Mouse (Mus musculus) brain, embryonic 18.5 days (tissue): ENCODE data around the gene Rhbg.

ENCODE experiments used
- DNase-seq: peaks from one replicate; pipeline ENCODE4 v3.0.0-alpha.2; 2012; ENCODE audit warnings: low read depth, low spot score

The Rhbg gene

DNA sequence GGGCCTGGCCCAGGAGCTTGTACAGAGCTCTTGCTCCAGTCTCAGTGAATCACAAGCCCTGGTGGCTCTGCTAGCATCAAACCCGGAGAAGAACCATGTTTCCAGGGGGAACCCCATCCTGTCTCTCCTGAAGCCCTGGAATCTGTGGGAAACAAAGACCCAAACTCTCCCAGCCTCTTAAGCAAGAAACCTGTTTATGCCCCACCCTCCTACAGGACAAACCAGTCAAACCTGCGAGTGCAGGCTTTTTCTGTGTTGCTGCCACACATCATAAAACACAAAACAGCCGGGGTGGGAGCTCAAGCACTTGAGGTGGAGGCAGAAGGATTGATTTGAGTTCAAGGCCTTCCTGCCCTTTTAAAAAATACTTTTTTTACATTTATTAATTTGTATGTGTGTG is 7.8 kb upstream of the Rhbg start:
- no peak for DNase-seq

- no peak for DNase-seq
Observed at GRCm38 (mm10) chr3:88256382-88256781, 1.9 kb upstream of the Rhbg start.

DNA sequence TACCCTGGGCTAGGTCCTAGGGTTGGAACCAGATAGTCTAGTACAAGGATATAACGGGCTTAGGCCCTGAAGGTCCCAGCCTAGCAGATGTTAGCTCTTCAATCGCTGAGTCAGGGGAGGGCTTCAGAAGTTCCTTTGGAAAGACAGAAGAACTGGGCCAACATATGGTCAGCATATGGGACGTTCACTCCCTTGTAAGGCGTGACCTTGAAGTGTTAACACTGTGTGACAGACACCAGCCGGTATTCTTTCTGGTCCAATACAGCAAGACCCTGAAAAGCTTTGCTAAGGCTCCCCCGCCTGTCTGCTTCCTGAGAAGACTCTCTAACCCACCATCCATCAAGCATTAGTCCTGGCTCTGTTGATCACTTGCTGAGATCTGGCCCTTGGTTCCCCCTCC is 1.4 kb upstream of the Rhbg start:
- DNase-seq, result no peak

GRCm38 (mm10) chr3:88252739-88253138 is 1.8 kb downstream of the Rhbg start:
- no peak for DNase-seq

DNA sequence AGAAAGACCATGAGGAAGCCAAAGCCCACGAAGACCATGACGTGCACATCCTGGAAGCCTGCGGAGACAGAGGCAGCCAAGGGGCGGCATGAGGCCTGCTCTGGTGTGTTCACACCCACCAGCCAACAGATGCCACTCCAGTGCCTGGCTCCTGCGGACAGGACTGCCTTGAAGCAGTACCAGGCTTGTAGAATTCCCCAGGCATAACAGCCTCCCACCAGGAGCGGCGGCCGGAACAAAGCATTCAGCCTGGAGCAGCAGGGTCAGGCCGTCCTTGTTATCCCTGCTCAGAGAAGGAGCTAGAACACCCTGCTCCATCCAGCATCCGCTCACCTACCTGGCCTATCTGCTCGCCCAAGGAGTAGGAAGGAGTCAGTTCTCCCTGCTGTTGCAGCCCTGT is 6.1 kb downstream of the Rhbg start:
- DNase-seq, result no peak

- DNase-seq, result no peak
Observed at GRCm38 (mm10) chr3:88247666-88248065, 6.8 kb downstream of the Rhbg start.

DNA sequence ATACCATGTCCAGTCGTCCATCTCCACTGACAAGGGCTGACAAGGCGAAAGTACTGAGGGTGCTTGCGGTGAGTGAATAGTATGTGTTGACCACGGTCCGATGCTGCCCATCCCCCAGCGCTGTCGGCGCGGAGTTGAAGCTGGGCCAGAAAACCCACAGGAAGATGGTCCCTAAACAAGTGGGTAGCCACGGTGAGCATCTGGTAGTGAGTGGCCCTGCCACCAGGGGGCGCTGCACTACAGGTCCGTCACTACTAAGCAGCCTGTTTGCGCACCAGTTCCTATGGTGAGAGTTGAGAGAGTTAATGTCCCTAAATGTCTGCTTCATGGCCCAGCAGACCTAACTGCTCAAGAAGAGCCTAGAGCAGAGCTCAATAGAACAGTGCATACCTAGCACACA is 8.7 kb downstream of the Rhbg start:
- DNase-seq, result no peak

DNA sequence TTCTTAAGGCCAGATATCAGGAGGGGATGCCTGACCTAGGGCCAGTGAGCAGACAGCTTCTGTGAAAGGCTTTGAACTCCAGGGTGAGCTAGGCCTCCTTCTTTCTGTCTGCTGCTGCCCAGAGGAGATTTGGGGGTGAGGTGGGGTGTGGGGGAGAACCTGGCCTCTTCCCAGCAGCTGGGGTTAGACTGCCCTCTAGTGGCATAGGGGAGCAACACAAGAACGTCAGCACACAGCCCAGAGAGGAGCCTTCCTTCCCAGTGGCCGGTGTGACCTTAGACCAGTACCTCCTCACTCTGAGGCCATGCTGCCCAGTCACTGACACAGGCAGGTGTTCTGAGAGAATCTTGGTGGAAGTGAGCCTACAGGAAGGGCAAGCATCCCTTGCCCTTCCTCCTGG is 10.4 kb downstream of the Rhbg start:
- no peak for DNase-seq

- no peak for DNase-seq
Observed at GRCm38 (mm10) chr3:88242531-88242930, 12.0 kb downstream of the Rhbg start.

- no peak for DNase-seq
Observed at GRCm38 (mm10) chr3:88241045-88241786, 13.3 kb downstream of the Rhbg start.

- no peak for DNase-seq
Observed at GRCm38 (mm10) chr3:88239446-88239845, 15.1 kb downstream of the Rhbg start.

- DNase-seq, result no peak
Observed at GRCm38 (mm10) chr3:88238866-88239391, 15.6 kb downstream of the Rhbg start.

DNA sequence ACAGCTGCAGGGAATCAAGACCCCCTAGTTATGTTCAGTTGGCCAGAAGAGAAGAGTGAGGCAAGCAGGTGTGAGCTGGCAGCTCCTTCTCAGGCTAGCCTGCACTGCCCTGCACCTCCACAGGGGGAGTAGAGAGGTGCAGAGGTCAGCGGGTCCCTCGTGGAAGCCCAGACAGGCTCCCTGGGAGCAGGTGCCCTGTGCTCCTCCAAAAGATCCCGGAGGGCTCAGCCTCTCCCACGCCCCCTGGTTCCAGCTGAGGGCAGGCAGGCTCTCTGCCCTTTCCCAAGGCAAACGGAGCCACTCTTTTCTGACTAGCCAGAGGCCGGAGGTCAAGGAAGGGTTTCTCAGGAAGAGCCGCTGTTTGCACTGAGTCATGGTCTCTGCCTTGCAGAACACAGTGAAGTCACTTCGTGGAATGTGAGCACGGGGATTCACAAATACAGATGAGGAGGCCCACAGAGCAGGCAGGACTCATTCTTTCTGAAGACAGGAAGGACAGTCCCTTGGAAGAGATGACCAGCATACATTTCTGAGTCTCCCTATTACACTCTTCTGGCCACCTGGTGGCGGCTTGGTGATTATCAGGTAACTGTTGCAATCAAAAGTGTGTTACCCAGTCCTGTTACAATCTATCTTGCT is 16.8 kb downstream of the Rhbg start:
- DNase-seq, result no peak

GRCm38 (mm10) chr3:88237161-88237555 is 17.4 kb downstream of the Rhbg start:
- DNase-seq, result no peak

DNA sequence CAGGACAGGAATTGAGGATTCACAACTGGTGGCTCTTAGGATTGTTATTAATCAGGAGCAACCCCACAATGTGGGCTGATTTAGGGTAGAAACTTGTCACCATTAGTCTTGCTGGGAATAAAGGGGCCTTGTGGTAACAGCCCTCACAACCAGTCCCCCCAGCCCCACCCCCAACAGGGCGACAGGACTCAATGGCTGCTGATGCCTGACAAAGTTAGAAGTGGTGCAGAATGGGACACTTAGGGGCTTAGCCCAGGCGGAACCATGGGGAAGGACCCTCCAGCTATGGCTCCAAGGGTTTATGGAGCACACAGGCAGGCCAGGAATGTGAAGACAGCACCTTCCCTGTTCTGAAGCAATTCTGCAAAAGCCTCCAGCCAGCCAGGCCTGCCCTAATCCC is 18.9 kb downstream of the Rhbg start:
- DNase-seq, result no peak

DNA sequence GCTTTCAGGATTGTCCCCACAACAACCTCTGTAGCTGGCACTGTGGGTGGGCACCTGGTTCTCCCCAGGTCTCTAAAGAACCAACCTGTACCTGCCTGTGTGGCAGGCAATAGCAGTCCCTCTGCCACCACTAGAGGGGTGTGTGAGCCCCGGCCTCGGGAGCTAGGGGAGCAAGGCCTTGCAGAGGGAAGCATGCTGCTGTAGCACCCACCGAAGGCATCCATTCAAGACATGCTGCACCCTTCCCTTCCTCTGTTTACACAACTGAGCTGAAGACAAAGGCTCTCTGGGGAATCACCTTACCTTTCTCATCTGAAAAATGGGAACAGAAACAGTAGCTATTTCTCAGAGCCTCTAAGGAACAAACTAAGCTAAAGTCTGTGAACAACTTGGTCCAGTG is 19.3 kb downstream of the Rhbg start:
- DNase-seq, result no peak

DNA sequence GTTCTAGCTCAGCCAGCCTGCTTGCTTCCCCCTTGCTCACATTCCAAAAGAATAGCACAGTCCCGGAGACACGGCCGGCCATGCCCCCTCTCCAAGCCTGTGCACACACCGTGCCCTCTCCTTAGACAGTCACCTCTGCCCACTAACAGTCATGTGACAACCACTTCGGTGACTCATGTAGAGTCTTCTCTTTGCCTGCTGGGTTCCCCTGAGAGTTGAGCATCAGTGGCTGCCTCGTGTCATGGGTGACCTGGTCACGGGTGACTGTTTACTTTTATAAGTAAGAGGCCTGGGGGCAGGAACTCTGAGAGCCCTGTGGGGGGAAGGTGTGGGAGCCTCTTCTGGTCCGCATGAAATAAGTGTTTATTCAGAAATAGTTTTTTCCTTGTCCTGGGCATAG is 20.5 kb downstream of the Rhbg start:
- no peak for DNase-seq

DNA sequence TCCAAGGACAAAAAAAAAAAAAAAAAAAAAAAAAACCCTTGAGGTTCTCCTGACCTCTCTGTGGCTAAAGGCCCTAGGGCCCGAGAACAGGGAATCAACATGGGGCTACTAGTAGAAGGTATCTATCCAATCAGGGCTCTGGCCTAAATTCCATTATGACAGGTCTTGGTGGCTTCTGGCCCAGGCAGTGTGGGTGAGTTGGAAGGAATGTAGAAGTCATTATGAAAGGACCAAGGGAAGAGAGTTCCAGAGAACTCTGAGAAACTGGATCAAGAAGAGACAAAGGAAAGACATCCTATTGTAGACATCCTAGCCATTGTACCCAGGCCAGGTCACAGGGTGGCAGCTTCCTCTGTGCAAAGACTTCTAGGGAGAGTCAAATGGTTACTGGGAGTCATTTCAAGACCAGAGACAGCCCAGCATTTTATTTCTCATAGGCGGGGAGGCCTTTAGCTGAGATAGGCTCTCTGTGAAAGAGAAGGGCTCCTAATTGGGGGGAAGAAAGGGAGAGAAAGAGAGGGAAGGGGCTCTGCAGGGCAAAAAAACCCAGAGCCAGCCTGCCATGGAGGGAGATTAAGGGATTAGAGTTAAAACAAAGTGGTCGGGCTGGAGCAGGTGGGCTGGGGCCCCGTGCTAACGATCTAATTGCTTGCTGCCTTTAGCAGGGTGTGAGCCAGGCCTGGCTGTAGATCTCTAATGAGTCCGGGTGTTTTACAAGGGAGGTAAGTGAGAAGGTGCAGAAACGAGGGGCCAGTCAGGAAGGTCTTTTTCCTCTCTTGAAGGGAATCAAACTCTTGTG is 21.5 kb downstream of the Rhbg start:
- no peak for DNase-seq

GRCm38 (mm10) chr3:88232301-88232702 is 22.2 kb downstream of the Rhbg start:
- DNase-seq, result no peak

- no peak for DNase-seq
Observed at GRCm38 (mm10) chr3:88231061-88231641, 23.4 kb downstream of the Rhbg start.

DNA sequence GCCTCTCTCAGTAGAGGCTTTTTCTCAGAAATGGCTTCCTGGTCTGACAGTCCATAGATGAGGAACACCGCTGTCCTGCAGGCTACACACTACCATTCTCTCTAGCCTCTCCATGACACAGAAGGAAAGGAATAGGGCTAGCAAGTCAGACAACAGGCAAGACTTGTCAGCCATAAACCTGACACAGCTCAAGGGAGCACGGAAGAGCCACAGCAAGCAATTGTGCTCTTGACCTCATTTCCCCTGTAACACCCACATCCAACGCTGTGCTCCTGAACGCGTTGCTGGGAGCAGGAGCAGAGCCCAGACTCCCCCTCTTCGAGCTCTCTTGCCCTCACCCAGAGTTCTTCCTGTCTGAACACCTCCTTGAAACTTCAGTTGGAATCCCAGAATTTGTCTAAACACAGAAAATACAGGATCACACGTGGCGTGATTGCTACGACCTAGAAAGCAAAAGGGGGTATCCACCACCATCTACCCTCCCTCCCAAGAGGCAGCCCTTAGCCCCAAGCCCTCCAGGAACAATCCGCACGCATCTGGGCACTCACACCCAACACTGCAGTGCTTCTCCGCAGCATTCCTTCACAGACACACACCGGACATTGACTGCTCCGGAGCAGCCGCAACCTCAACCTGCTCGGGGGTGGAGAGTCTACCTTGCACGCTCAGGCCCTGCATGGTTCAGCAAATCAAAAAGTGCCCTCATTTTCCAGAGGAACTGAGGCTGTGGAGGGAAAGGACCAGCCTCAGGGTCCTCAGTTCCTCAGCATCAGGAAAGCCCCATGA is 24.1 kb downstream of the Rhbg start:
- no peak for DNase-seq
